Mouse (Mus musculus) bone marrow macrophage, adult 2 months (primary cell): ENCODE measurements around the gene Msto1. TPM values are rescaled to one million over a fixed set of nuclear protein-coding genes. Genes with fewer than 3 reads are reported as not detected.
"Not testable (repeated sequence)": the region's sequence is repeated elsewhere in the genome, so short reads cannot be mapped to it uniquely, and the experiment has no call there.

ENCODE experiments used
- H3K27ac ChIP-seq: 2 replicates; pipeline ENCODE4 v1.5.1; 2012; ENCODE audit warnings: low read depth, low read length; ENCODE audit not compliant: insufficient read depth
- H3K4me1 ChIP-seq: 2 replicates; pipeline ENCODE4 v1.6.1; 2012; ENCODE audit warnings: low read length; ENCODE audit not compliant: control insufficient read depth, insufficient read depth
- H3K4me3 ChIP-seq: 2 replicates; pipeline ENCODE4 v1.5.1; 2012; ENCODE audit warnings: mild to moderate bottlenecking, low read length, moderate library complexity; ENCODE audit not compliant: insufficient read depth
- CTCF ChIP-seq: IDR thresholded peaks from 2 replicates; pipeline ENCODE4 v1.5.1; 2012; ENCODE audit warnings: low read depth, mild to moderate bottlenecking, low read length, moderate library complexity
- POLR2A ChIP-seq: IDR thresholded peaks from 2 replicates; pipeline ENCODE4 v1.6.1; 2012; ENCODE audit warnings: mild to moderate bottlenecking, low read depth, low read length, borderline replicate concordance
- polyA plus RNA-seq: library from polyadenylated mRNA; stranded (reverse); fragments of >200 nt; gene quantifications from 2 replicates; pipeline ENCODE4 v1.2.4, GENCODE M21; 2012; ENCODE audit not compliant: missing spikeins, insufficient read depth, insufficient read length

The Msto1 gene
- 10.1 and 11.8 TPM in 2 replicates for polyA plus RNA-seq

- Histone ChIP-seq H3K4me3 (peak within 1 kb of the TSS; percentile 78), H3K27ac (peak within 1 kb of the TSS; percentile 70), H3K4me1 (peaks cover 5% of the 10 kb centered on the region; the same call in 1 of the 2 replicates)
- no peak; the same call in 1 of the 2 replicates for TF ChIP-seq POLR2A
- no peak for TF ChIP-seq CTCF
These were observed at the start of gene Msto1 for GRCm38 (mm10) chr3:88913511-88914383. TSS of gene Msto1 (minus strand) at chr3:88913999.

GRCm38 (mm10) chr3:88963211-88963610 lies 49.4 kb upstream of the Msto1 start:
- not testable (repeated sequence) for H3K27ac ChIP-seq, H3K4me1 ChIP-seq, H3K4me3 ChIP-seq

- no peak overlapping the region for H3K4me3 ChIP-seq
- peaks cover 17% of the 10 kb centered on the region for H3K4me1 ChIP-seq
- TF ChIP-seq CTCF, result no peak
- TF ChIP-seq POLR2A, result no peak
- H3K27ac ChIP-seq, result no peak overlapping the region
These were observed 39.9 kb upstream of the Msto1 start for GRCm38 (mm10) chr3:88953736-88954135.

- TF ChIP-seq CTCF, result no peak
- Histone ChIP-seq H3K27ac (no peak overlapping the region), H3K4me1 (peaks cover 16% of the 10 kb centered on the region), H3K4me3 (no peak overlapping the region)
These were observed 39.4 kb upstream of the Msto1 start for GRCm38 (mm10) chr3:88953246-88953645.

- TF ChIP-seq CTCF (no peak), POLR2A (no peak)
- peak overlapping the region; percentile 86 for H3K4me3 ChIP-seq
- peaks cover 18% of the 10 kb centered on the region for H3K4me1 ChIP-seq
- H3K27ac ChIP-seq, result peak overlapping the region; percentile 94
These were observed 37.6 kb upstream of the Msto1 start for GRCm38 (mm10) chr3:88951327-88951800.

- Histone ChIP-seq H3K4me1 (peaks cover 18% of the 10 kb centered on the region), H3K27ac (peak within 1 kb of the TSS; percentile 94), H3K4me3 (peak within 1 kb of the TSS; percentile 86)
- TF ChIP-seq CTCF (no peak), POLR2A (no peak)
These were observed 37.0 kb upstream of the Msto1 start, which contains the start of the genes Ash1l and Dap3 for GRCm38 (mm10) chr3:88950576-88951326. TSS of gene Ash1l (plus strand) at chr3:88950622. TSS of gene Dap3 (minus strand) at chr3:88951181.

GRCm38 (mm10) chr3:88949786-88950575 lies 36.2 kb upstream of the Msto1 start:
- H3K4me3 ChIP-seq, result peak overlapping the region; percentile 86
- TF ChIP-seq POLR2A, result 0 out of 2 replicates have a peak, but pooled peaks have one; percentile 7
- no peak for TF ChIP-seq CTCF
- H3K4me1 ChIP-seq, result peaks cover 18% of the 10 kb centered on the region
- peak overlapping the region; percentile 92 for H3K27ac ChIP-seq

- H3K27ac ChIP-seq, result no peak overlapping the region
- H3K4me3 ChIP-seq, result no peak overlapping the region
- peaks cover 4% of the 10 kb centered on the region for H3K4me1 ChIP-seq
- TF ChIP-seq POLR2A (no peak), CTCF (no peak)
These were observed 30.3 kb upstream of the Msto1 start for GRCm38 (mm10) chr3:88944109-88944508.

- Histone ChIP-seq H3K27ac (no peak overlapping the region), H3K4me1 (peaks cover 1% of the 10 kb centered on the region), H3K4me3 (no peak overlapping the region)
- TF ChIP-seq CTCF (no peak), POLR2A (no peak)
These were observed 28.6 kb upstream of the Msto1 start for GRCm38 (mm10) chr3:88942316-88942880.
